Mouse (Mus musculus) layer of hippocampus, adult 9-10 months (tissue): ENCODE results near the gene Pcid2.

Source experiments
- DNase-seq: peaks from one replicate; pipeline ENCODE4 v3.0.0; 2022; ENCODE audit warnings: low spot score

The Pcid2 gene

GRCm38 (mm10) chr8:13105087-13105881 is at the start of gene Pcid2, which contains the start of gene Cul4a:
Gene Pcid2 (minus strand): TSS chr8:13105459.
Gene Cul4a (plus strand): TSS chr8:13105621.
- DNase-seq: peak; percentile 91

GRCm38 (mm10) chr8:13154099-13154498 is 48.8 kb upstream of the Pcid2 start:
- DNase-seq: no peak

GRCm38 (mm10) chr8:13150929-13151328 is 45.7 kb upstream of the Pcid2 start:
- DNase-seq: no peak

- no peak for DNase-seq
Measured at GRCm38 (mm10) chr8:13149866-13150265, 44.6 kb upstream of the Pcid2 start.

GRCm38 (mm10) chr8:13149287-13149686 is 44.0 kb upstream of the Pcid2 start:
- no peak for DNase-seq

GRCm38 (mm10) chr8:13148476-13148875 is 43.2 kb upstream of the Pcid2 start:
- no peak for DNase-seq

GRCm38 (mm10) chr8:13141681-13142080 is 36.4 kb upstream of the Pcid2 start:
- DNase-seq: no peak

- DNase-seq: no peak
Measured at GRCm38 (mm10) chr8:13139641-13140182, 34.5 kb upstream of the Pcid2 start.

- peak; percentile 46 for DNase-seq
Measured at GRCm38 (mm10) chr8:13132220-13132619, 27.0 kb upstream of the Pcid2 start.

- no peak for DNase-seq
Measured at GRCm38 (mm10) chr8:13124897-13125296, 19.6 kb upstream of the Pcid2 start.

GRCm38 (mm10) chr8:13122887-13123421 is 17.7 kb upstream of the Pcid2 start:
- DNase-seq: no peak

GRCm38 (mm10) chr8:13120882-13121665 is 15.8 kb upstream of the Pcid2 start:
- no peak for DNase-seq

- DNase-seq: no peak
Measured at GRCm38 (mm10) chr8:13118516-13118915, 13.3 kb upstream of the Pcid2 start.

GRCm38 (mm10) chr8:13117096-13117495 is 11.8 kb upstream of the Pcid2 start:
- DNase-seq: no peak

- DNase-seq: no peak
Measured at GRCm38 (mm10) chr8:13113232-13113631, 8.0 kb upstream of the Pcid2 start.

- no peak for DNase-seq
Measured at GRCm38 (mm10) chr8:13111917-13112316, 6.7 kb upstream of the Pcid2 start.

GRCm38 (mm10) chr8:13109416-13109960 is 4.2 kb upstream of the Pcid2 start:
- no peak for DNase-seq

- no peak for DNase-seq
Measured at GRCm38 (mm10) chr8:13108967-13109366, 3.7 kb upstream of the Pcid2 start.

- DNase-seq: no peak
Measured at GRCm38 (mm10) chr8:13107990-13108638, 2.9 kb upstream of the Pcid2 start.

GRCm38 (mm10) chr8:13105908-13106551 is 771 bp upstream of the Pcid2 start:
- DNase-seq: no peak

- peak; percentile 67 for DNase-seq
Measured at GRCm38 (mm10) chr8:13104691-13105086, 570 bp downstream of the Pcid2 start.
